Mouse (Mus musculus) frontal cortex, adult (tissue): ENCODE results near the gene Med24.

Source experiments
- ATAC-seq: cut with Nextera tagmentation; 2 replicates; pipeline ENCODE4 v1.9.2; 2017; ENCODE audit warnings: mild to moderate bottlenecking, moderate library complexity, mixed read lengths; ENCODE audit not compliant: low TSS enrichment

Gene Med24

DNA sequence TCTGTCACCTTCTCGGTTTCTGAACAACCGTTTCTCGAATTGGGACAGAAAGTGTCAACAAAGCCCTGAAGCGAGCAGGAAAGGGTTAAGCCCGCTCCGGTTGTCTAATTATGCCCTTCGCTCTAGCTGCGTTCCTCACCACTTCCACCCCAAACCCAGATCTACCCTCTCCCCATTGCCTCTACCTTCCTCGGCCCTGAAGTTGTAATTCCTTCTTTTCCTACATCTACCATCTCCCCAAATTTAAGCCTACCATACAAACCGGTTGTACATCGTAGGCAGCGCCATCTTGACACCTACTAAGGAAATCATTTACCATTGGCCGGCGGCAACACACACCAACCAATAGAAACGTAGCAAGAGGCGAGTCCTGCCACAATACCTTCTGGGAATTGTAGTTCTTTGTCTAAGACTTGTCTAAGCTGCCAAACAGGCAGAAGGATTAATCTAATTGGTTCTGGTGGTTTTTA lies at the start of gene Med24:
Med24 (minus strand) TSS at position 317 of the 470 bp plus-strand sequence.
- peak; percentile 97 for ATAC-seq

DNA sequence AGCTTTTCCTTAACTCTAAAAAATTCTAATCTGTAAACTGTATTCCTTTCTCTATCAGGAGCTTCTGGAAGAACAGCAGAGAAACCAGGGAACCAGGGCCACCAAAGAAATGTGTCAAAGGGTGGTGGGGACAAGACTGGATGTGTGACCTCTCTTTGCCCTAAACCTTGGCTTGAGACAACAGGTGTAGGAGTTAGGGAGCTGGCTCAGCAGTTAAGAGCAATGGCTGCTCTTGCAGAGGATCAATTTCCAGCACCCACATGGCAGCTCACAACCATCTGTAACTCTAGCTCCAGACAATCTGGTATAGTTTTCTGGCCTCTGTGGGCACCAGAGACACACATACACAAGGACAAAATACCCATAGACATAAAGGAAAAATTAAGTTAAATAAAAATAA lies 48.7 kb upstream of the Med24 start:
- ATAC-seq, result no peak

- no peak for ATAC-seq
Measured at GRCm38 (mm10) chr11:98776843-98777590, 47.8 kb upstream of the Med24 start.

DNA sequence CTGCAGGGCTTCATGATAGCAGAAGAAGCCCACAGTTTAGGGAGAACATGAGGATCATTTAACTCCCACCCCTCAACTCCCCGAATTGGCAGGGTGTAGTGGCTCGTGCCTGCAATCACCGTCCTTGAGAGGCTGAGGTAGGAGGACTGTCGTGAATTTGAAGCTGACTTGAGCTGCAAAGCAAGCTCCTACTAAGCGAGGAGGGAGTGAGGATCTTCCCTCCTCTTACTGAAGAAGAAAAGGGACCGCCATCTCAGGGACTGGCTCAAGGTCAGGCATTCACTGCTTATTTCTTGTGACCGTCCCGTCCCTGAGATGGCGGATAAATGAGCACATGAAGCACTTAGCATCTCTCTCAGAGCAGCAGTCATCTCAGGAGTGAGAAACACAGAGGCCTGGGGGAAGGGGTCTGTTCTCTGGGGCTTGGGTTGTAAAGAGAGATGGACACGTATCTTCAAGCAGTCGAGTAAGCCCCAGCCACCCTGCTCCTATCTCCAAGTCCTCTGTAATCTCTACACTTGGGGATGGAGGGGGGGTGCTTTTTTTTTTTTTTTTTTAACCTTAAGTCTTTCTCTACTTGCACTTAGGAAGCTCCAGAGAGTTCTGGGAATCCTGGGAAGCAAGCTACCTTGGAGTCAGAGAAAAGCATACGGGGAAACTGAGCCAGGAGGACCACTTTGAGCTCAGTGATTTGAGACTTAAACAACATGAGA lies 47.0 kb upstream of the Med24 start:
- no peak for ATAC-seq

GRCm38 (mm10) chr11:98775348-98776051 lies 46.3 kb upstream of the Med24 start:
- peak; percentile 65 for ATAC-seq

DNA sequence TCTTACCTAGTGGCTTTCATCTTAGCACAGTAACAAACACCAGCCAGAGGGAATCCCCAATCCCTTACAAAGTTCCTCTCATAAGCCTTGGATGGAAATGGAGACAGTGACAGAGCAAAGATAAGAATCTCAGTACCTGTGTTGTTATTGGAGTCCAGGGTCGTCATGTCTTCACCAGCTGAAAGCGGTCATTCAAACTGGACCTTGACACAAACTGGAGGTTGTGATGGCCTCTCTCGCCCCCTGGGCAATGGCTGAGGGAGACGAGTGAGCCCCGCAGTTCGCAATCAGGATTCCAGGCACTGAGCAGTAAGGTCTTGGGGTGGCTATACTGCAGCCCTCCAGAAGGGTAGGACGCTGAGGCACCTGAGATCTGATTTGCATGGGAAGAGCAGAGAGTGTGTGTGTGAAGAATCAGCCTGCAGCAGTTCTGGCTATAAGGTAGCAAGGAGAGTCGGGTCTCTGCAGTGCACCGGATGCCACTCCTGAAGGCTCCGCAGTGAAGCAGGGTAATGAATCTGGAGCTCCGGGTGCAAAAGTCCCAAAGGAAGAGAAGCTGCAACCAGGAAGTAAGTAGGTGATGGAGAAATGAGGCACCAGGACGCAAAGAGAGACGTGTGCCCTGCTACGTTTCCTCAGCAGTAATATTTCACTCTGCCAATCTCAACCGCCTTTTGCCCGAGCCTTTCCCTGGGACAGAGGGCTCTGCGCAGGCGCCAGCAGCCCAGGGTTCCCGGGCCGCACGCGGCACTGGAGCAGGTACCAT lies 45.5 kb upstream of the Med24 start, which contains the start of gene Nr1d1:
Nr1d1 (minus strand) TSS at position 752 of the 766 bp plus-strand sequence.
- ATAC-seq, result peak; percentile 27

DNA sequence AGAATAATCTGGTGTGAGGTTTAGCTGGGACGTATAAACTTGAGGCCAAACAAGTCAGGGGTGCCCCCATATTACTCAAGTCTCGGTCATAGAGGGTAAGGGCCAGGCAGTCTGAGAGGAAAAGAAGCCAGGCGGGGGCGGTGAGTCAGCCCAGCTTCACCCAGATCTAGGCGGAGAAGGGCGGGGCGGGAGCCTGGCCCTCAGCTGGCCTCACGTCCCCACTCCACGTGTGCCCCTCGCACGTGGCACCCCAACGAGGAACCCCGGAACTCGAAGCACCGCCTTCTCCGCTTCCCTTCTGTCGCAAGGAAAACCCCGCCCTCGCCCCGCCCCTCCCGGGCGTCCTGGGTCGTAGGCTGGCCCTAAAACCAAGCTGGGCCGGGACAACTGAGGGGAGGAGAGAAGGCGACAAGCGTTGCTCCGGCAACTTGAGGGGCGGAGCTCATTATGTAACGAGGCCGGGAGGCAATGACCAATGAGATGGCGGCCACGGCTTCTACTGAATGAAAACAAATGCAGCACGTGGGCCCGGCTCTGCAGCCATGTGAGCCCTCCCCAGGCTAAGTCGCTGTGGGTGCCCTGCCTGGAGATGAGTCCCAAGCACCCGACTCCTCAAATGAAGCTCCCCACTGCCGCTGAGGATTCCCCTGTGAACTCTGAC lies 44.5 kb upstream of the Med24 start:
- peak; percentile 31 for ATAC-seq

DNA sequence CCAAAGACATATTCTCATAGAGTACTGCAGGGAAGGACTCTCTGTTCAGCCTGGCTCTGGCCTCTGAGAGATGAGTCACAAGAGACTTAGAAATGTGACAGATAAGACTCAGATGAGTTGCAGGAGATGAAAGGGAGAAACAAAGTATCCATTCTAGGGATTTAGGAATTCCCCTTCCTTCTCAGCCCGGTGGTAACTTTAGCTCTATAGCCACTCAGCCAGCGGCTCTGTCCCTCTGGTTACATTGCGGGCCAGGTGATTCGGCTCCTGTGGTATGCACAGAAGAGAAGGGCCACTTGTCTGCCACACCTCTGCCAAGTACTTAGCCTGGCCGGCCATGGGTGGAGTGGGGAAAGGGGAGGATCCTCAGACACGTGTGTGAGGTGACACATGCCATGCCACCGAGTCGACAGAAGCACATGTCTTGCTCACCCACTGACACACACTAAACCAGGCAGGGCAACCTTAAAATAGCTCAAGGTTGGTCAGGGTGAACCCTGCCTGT lies 43.5 kb upstream of the Med24 start:
- ATAC-seq, result no peak

DNA sequence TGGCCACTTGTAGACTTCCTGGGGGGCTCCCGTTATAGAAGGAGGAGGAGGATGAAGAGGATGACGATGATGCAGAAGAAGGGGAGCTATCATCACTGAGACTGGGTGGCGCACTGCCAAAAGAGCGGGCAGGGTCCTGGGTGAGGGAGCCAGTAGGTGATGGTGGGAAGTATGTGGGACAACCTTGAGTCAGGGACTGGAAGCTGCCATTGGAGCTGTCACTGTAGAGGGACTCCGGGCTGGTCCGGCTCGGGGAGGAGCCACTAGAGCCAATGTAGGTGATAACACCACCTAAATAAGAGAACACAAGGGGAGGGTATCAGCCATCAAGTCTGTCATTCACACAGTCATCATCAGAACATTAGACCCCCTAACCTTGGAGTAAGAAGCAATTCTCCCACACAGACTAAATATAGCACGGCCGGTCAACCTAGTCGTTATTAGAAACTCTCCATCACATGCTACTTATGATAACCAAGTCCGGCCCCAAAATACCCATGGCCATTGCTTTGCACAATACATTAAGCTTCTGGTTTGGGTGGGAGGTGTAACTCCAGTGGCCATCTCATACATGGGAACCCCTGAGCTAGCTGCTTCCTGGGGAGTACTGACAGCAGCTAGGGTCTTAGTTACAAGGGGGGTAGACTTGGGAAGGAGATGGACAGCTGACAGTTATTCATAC lies 42.8 kb upstream of the Med24 start:
- no peak for ATAC-seq

DNA sequence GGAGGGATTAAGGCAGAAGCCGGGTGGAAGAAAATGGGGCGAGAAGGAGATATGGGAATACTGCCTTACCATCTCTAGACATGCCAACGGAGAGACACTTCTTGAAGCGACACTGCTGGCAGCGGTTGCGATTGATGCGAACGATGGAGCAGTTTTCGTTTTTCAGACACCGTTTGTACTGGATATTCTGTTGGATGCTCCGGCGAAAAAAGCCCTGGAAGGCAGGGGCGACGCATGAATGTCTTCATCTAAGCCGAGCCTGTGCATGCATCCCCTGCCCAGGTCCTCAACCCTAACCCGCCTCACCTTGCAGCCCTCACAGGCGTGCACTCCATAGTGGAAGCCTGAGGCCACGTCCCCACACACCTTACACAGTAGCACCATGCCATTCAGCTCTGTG lies 41.9 kb upstream of the Med24 start:
- no peak for ATAC-seq

DNA sequence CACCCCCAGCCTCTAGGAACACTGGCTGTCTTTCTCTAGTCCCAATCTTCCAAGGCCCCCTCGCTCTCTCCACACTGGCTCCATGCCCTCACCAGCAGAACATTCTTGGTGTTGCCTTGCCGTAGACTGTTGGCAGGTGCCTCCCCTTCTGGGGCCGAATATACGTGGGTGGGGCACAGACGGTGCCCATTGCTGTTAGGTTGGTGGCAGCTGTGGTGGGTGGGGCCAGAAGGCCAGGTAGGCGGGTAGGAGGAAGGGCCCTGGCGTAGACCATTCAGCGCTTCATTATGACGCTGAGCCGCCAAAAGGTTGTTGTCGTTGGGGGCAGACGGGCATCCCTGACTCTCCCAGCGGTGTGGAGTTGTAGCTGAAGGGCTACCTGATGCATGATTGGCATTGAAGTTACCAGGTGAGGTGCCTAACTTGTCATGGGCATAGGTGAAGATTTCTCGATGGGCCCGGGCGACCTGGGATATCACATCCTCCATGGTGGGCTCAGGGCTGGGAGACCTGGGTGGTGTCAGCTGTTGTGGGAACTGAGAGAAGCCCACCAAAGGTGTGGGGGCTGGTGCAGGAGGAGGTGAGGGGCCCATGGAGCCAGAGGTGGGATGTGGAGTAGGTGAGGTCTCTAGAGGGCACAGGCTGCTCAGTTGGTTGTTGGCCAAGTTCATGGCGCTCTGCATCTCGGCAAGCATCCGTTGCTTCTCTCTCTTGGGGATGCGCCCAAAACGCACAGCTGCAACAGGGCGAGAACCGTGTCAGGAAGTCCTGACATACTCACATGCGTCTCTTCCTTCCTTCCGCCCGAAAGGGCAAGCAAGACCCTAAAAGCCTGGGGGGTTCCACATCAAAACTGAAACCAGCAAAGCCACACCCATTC lies 41.1 kb upstream of the Med24 start:
- ATAC-seq, result peak; percentile 2; the same call in 1 of the 2 replicates

GRCm38 (mm10) chr11:98769007-98769954 lies 40.0 kb upstream of the Med24 start:
- no peak for ATAC-seq

GRCm38 (mm10) chr11:98768127-98769006 lies 39.1 kb upstream of the Med24 start:
- peak; percentile 4; the same call in 1 of the 2 replicates for ATAC-seq

- no peak for ATAC-seq
Measured at GRCm38 (mm10) chr11:98767713-98768112, 38.5 kb upstream of the Med24 start.

DNA sequence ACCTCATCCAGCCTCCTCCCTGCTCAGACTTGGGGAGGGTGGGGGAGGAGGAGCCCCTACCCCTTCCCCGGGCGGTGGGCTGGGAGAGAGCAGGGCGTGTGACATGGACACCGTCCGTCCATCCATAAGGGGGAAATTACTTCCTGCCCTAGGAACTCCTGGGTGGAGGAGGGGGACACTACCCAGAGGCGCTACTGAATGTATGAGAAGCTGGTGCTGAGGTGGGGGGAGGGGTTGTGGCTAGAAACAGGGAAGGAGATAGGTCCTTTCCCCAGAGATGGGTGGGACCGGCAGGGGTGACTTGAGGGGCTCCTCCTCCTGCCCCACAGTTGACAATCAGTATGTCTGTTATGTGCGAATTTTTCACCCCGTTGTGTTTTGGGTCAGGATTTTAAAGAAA lies 38.0 kb upstream of the Med24 start:
- ATAC-seq, result no peak; the same call in 1 of the 2 replicates

GRCm38 (mm10) chr11:98766816-98767215 lies 37.6 kb upstream of the Med24 start:
- no peak for ATAC-seq

DNA sequence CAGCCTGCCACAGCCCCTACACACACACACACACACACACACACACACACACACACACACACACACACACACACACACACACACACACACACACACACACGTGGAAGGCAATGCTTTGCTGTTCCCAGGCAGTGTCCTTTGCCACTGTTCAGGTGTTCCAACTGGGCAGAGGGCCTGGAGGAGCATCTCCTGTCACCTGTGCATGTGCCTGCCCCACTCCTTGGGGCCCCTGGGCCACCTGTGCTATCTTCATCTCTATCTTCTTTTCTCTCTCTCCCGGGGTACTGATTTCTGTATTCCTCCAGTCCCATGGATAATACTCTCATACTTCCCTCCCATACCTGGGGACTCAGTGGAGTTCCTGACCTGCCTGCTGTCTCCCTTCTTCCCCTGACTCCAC lies 37.1 kb upstream of the Med24 start:
- no peak for ATAC-seq
